Mouse (Mus musculus) heart, postnatal 0 days (tissue): ENCODE results near the gene Vmn2r-ps159. TPM values are rescaled to one million over a fixed set of nuclear protein-coding genes. Genes with fewer than 3 reads are reported as not detected.
"Not testable (repeated sequence)": the region's sequence is repeated elsewhere in the genome, so short reads cannot be mapped to it uniquely, and the experiment has no call there.

Experiments
- ATAC-seq: fragments of 200-750 bp; cut with Nextera tagmentation; 2 replicates; pipeline ENCODE4 v1.8.0; 2017; ENCODE audit warnings: low read depth, moderate number of reproducible peaks, moderate library complexity; ENCODE audit not compliant: insufficient read depth
- DNase-seq: peaks from one replicate; pipeline ENCODE4 v3.0.0-alpha.2; 2016; ENCODE audit warnings: low spot score
- H3K27ac ChIP-seq: fragments of 300-500 bp; sonication (generic); 2 replicates; pipeline ENCODE4 v1.5.1; 2014; ENCODE audit warnings: low read depth, mild to moderate bottlenecking
- H3K27me3 ChIP-seq: fragments of 300-500 bp; sonication (generic); 2 replicates; pipeline ENCODE4 v1.6.1; 2014; ENCODE audit warnings: low read length, mixed read lengths; ENCODE audit not compliant: control insufficient read depth, insufficient read depth
- H3K36me3 ChIP-seq: fragments of 300-500 bp; sonication (generic); replicated peaks from 2 replicates; pipeline ENCODE4 v1.6.1; 2014; ENCODE audit warnings: low read length, mixed read lengths; ENCODE audit not compliant: control insufficient read depth, insufficient read depth
- H3K4me1 ChIP-seq: fragments of 300-500 bp; sonication (generic); 2 replicates; pipeline ENCODE4 v1.6.1; 2014; ENCODE audit warnings: antibody characterized with exemption; ENCODE audit not compliant: control insufficient read depth, insufficient read depth
- H3K4me2 ChIP-seq: fragments of 300-500 bp; sonication (generic); 2 replicates; pipeline ENCODE4 v1.6.1; 2014; ENCODE audit warnings: low read depth, mild to moderate bottlenecking, low read length, moderate library complexity
- H3K4me3 ChIP-seq: fragments of 300-500 bp; sonication (generic); 2 replicates; pipeline ENCODE4 v1.5.1; 2014; ENCODE audit warnings: low read depth, low read length
- H3K9ac ChIP-seq: fragments of 300-500 bp; sonication (generic); replicated peaks from 2 replicates; pipeline ENCODE4 v1.6.1; 2014; ENCODE audit warnings: low read depth, low read length, mixed read lengths
- H3K9me3 ChIP-seq: fragments of 300-500 bp; sonication (generic); replicated peaks from 2 replicates; pipeline ENCODE4 v1.6.1; 2016; ENCODE audit warnings: low read length; ENCODE audit not compliant: control insufficient read depth
- CTCF ChIP-seq: IDR thresholded peaks from 2 replicates; pipeline ENCODE4 v1.5.1; 2016; ENCODE audit warnings: antibody characterized with exemption, control low read depth, low read depth
- EP300 ChIP-seq: IDR thresholded peaks from 2 replicates; pipeline ENCODE4 v1.6.1; 2016; ENCODE audit warnings: antibody characterized with exemption, low read depth
- WGBS: fragments of 180-500 bp; shearing (Covaris S2); extraction: QIAGEN DNeasy Blood & Tissue Kit; methylation state at CpG from one replicate; pipeline ENCODE4 v1.1.7; 2014; 5-methylcytosine and 5-hydroxymethylcytosine counted together
- polyA plus RNA-seq: library from polyadenylated mRNA; unstranded; fragments of >200 nt; fragmentation: Nextera tagmentation; extraction: Ambion mirVana; gene quantifications from 2 replicates; pipeline ENCODE4 v1.2.1, GENCODE M21; 2015
- total RNA-seq: library from RNA; depleted of rRNA; stranded (reverse); fragments of >200 nt; gene quantifications from 2 replicates; pipeline ENCODE4 v1.2.3, GENCODE M21; 2014; ENCODE audit warnings: low replicate concordance; rRNA removed

Vmn2r-ps159 gene
- total RNA-seq (not detected in 2 replicates), polyA plus RNA-seq (not detected in 2 replicates)

DNA sequence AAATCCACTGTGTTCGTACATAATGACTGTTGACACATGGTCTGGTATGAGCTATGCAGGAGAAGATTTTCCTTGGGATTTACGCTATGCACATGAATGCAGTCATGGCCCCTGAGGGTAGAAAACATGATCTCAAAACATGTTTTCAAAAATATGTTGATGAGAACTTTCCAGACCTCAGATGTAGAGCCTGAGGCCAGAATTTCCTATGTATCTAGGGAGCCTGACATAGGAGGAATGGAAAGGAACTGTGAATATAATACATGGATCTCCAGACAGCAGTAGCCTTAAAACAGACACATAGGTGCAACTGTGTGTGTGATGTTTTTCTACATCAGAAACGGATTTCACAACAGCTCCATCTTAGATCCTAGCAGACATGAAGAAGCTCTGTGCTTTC lies at the start of gene Vmn2r-ps159:
Gene Vmn2r-ps159 (plus strand): TSS at position 301 of the 400 bp plus-strand sequence.
- not testable (repeated sequence) for H3K4me3 ChIP-seq, H3K27me3 ChIP-seq, H3K36me3 ChIP-seq, DNase-seq, H3K9me3 ChIP-seq, H3K4me2 ChIP-seq, H3K4me1 ChIP-seq, H3K27ac ChIP-seq, H3K9ac ChIP-seq, ATAC-seq
- WGBS: 46% methylated on average over 3 of the region's 3 CpGs

DNA sequence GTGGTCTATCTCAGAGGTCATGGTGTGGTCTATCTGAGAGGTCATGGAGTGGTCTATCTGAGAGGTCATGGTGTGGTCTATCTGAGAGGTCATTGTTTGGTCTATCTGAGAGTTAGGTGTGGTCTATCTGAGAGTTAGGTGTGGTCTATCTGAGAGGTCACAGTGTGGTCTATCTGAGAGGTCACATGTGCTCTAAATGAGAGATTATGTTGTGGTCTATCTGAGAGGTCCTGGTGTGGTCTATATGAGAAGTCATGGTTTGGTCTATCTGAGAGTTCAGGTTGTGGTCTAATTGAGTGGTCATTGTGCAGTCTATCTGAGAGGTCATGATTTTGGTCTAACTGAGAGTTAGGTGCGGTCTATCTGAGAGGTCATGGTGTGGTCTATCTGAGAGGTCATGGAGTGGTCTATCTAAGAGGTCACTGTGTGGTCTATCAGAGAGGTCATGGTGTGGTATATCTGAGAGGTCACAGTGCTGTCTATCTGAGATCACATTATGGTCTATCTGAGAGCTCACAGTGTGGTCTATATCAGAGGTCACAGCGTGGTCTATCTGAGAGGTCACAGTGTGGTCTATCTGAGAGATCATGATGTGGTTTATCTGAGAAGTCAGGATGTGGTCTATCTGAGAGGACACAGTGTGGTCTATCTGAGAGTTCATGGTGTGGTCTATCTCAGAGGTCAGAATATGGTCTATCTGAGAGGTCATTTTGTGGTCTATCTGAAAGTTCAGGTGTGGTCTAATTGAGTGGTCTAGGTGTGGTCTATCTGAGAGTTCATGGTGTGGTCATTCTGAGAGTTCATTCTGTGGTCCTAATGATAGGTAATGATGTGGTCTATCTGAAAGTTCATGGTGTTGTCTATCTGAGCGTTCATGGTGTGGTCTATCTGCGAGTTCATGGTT lies 10.9 kb downstream of the Vmn2r-ps159 start:
- DNase-seq, H3K4me2 ChIP-seq, H3K9ac ChIP-seq, H3K4me3 ChIP-seq, H3K4me1 ChIP-seq, H3K27ac ChIP-seq, H3K36me3 ChIP-seq, ATAC-seq, H3K27me3 ChIP-seq: not testable (repeated sequence)
- 66% methylated on average over 4 of the region's 4 CpGs for WGBS
- peaks cover 19% of the 10 kb centered on the region; the same call in 1 of the 2 replicates for H3K9me3 ChIP-seq

DNA sequence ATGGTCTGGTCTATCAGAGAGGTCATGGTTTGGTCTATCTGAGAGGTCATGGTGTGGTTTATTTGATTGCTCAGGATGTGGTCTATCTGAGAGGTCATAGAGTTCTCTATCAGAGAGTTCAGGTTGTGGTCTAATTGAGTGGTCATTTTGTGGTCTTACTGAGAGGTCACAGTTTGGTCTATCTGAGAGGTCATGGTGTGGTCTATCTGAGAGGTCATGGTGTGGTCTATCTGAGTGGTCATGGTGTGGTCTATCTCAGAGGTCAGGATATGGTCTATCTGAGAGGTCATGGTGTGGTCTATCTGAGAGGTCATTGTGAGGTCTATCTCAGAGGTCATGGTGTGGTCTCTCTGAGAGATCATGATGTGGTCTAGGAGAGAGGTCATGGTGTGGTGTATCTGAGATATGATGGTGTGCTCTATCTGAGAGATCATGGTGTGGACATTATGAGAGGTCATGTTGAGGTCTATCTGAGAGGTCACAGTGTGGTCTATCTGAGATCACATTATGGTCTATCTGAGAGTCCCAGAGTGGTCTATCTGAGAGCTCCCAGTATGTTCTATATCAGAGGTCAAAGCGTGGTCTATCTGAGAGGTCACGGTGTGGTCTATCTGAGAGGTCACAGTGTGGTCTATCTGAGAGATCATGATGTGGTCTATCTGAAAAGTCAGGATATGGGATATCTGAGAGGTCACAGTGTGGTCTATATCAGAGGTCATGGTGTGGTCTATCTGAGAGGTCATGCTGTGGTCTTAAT lies 11.8 kb downstream of the Vmn2r-ps159 start:
- TF ChIP-seq EP300: no peak
- no peak for TF ChIP-seq CTCF
- no peak overlapping the region for H3K9ac ChIP-seq
- peaks cover 19% of the 10 kb centered on the region; the same call in 1 of the 2 replicates for H3K9me3 ChIP-seq
- no peaks in the 10 kb centered on the region for H3K27me3 ChIP-seq
- no peaks in the 10 kb centered on the region for H3K4me1 ChIP-seq
- H3K4me3 ChIP-seq: no peak overlapping the region
- ATAC-seq (peak; percentile 54), DNase-seq (peak; percentile 18)
- no peaks in the 10 kb centered on the region for H3K36me3 ChIP-seq
- 72% methylated on average over 2 of the region's 2 CpGs for WGBS
- no peak overlapping the region for H3K4me2 ChIP-seq
- H3K27ac ChIP-seq: no peak overlapping the region

DNA sequence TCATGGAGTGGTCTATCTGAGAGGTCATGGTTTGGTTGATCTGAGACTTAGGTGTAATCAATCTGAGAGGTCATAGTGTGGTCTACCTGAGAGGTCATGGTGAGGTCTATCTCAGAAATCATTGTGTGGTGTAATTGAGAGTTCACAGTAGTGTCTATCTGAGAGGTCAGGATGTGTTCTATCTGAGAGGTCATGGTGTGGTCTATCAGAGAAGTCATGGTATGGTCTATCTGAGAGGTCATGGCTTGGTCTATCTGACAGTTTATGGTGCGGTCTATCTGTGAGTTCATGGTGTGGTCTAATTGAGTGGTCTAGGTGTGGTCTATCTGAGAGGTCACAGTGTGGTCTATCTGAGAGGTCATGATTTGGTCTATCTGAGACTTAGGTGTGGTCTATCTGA lies 12.4 kb downstream of the Vmn2r-ps159 start:
- TF ChIP-seq EP300: no peak
- no peak for TF ChIP-seq CTCF
- H3K9me3 ChIP-seq: peaks cover 19% of the 10 kb centered on the region; the same call in 1 of the 2 replicates
- peak; percentile 46 for ATAC-seq
- H3K36me3 ChIP-seq: no peaks in the 10 kb centered on the region
- H3K4me2 ChIP-seq: no peak overlapping the region
- H3K27ac ChIP-seq: no peak overlapping the region
- no peaks in the 10 kb centered on the region for H3K4me1 ChIP-seq
- DNase-seq: no peak
- 82% methylated on average over 1 of the region's 1 CpGs for WGBS
- H3K4me3 ChIP-seq: no peak overlapping the region
- no peak overlapping the region for H3K9ac ChIP-seq
- H3K27me3 ChIP-seq: no peaks in the 10 kb centered on the region

DNA sequence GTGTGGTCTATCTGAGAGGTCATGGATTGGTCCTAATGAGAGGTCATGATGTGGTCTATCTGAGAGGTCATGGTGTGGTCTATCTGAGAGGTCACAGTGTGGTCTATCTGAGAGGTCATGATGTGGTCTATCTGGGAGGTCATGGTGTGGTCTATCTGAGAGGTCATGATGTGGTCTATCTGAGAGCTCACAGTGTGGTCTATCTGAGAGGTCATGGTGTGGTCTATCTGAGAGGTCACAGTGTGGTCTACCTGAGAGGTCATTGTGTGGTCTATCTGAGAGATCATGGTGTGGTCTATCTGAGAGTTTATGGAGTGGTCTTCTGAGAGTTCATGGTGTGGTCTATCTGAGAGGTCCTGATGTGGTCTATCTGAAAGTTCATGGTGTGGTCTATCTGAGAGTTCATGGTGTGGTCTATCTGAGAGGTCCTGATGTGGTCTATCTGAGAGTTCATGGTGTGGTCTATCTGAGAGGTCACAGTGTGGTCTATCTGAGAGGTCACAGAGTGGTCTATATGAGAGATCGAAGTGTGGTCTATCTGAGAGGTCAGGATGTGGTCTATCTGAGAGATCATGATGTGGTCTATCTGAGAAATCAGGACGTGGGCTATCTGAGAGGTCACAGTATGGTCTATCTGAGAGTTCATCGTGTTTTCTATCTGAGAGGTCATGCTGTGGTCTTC lies 26.0 kb downstream of the Vmn2r-ps159 start:
- H3K27me3 ChIP-seq, H3K4me2 ChIP-seq, H3K36me3 ChIP-seq, H3K9ac ChIP-seq, H3K4me1 ChIP-seq, H3K27ac ChIP-seq, H3K4me3 ChIP-seq, H3K9me3 ChIP-seq, DNase-seq: not testable (repeated sequence)
- peak; percentile 53 for ATAC-seq
- 48% methylated on average over 3 of the region's 3 CpGs for WGBS

Other genes with a start within 250 kb of the Vmn2r-ps159 start
- 6.7 and 14.6 TPM in 2 replicates for gene 9430015G10Rik, start 221.1 kb upstream of the Vmn2r-ps159 start, total RNA-seq
- gene 9430015G10Rik, start 221.1 kb upstream of the Vmn2r-ps159 start, polyA plus RNA-seq: 3.8 and 4.3 TPM in 2 replicates
- gene Rnf223, start 200.6 kb upstream of the Vmn2r-ps159 start, total RNA-seq: not detected in 2 replicates
- not detected in 2 replicates for gene Rnf223, start 200.6 kb upstream of the Vmn2r-ps159 start, polyA plus RNA-seq
- gene Agrn, start 133.6 kb upstream of the Vmn2r-ps159 start, total RNA-seq: 94.4 and 109 TPM in 2 replicates
- 18.5 and 20.1 TPM in 2 replicates for gene Agrn, start 133.6 kb upstream of the Vmn2r-ps159 start, polyA plus RNA-seq
- 7.5 and 19.9 TPM in 2 replicates for gene Isg15, start 130.3 kb upstream of the Vmn2r-ps159 start, total RNA-seq
- gene Isg15, start 130.3 kb upstream of the Vmn2r-ps159 start, polyA plus RNA-seq: 4.5 and 7.0 TPM in 2 replicates
- 5.9 and 6.0 TPM in 2 replicates for gene AW011738, start 127.8 kb upstream of the Vmn2r-ps159 start, total RNA-seq
- gene AW011738, start 127.8 kb upstream of the Vmn2r-ps159 start, polyA plus RNA-seq: 3.2 and 3.4 TPM in 2 replicates
- 57.5 and 68.3 TPM in 2 replicates for gene Perm1, start 115.2 kb upstream of the Vmn2r-ps159 start, total RNA-seq
- 35.9 and 42.9 TPM in 2 replicates for gene Perm1, start 115.2 kb upstream of the Vmn2r-ps159 start, polyA plus RNA-seq
- 15.3 and 21.9 TPM in 2 replicates for gene Plekhn1, start 96.2 kb upstream of the Vmn2r-ps159 start, total RNA-seq
- 5.9 and 6.0 TPM in 2 replicates for gene Plekhn1, start 96.2 kb upstream of the Vmn2r-ps159 start, polyA plus RNA-seq
- 34.5 and 46.4 TPM in 2 replicates for gene Noc2l, start 95.1 kb upstream of the Vmn2r-ps159 start, total RNA-seq
- gene Noc2l, start 95.1 kb upstream of the Vmn2r-ps159 start, polyA plus RNA-seq: 15.8 and 17.2 TPM in 2 replicates
- gene Samd11, start 75.4 kb upstream of the Vmn2r-ps159 start, total RNA-seq: 0.95 TPM in 1 of 2 replicates, not detected in the other
- 0.16 and 0.19 TPM in 2 replicates for gene Samd11, start 75.4 kb upstream of the Vmn2r-ps159 start, polyA plus RNA-seq